Mouse (Mus musculus) forebrain, embryonic 11.5 days (tissue): Measurements from ENCODE around the gene Irx2. TPM values are rescaled to one million over a fixed set of nuclear protein-coding genes. Genes with fewer than 3 reads are reported as not detected.
A peak's percentile ranks its signal among the peaks of the same experiment; 100 is the strongest.

ENCODE experiments used
- ATAC-seq: fragments of 200-750 bp; cut with Nextera tagmentation; replicated peaks from 2 replicates; pipeline ENCODE4 v1.8.0; 2017; ENCODE audit warnings: moderate TSS enrichment; ENCODE audit not compliant: low FRiP score
- DNase-seq: peaks from one replicate; pipeline ENCODE4 v3.0.0-alpha.2; 2017; ENCODE audit warnings: low spot score
- H3K27ac ChIP-seq: fragments of 300-500 bp; sonication (generic); 2 replicates; pipeline ENCODE4 v1.5.1; 2014; ENCODE audit warnings: low read depth, low read length
- H3K27me3 ChIP-seq: fragments of 300-500 bp; sonication (generic); 2 replicates; pipeline ENCODE4 v1.6.1; 2014; ENCODE audit warnings: mild to moderate bottlenecking, low read length, mixed read lengths; ENCODE audit not compliant: control insufficient read depth, insufficient read depth
- H3K36me3 ChIP-seq: fragments of 300-500 bp; sonication (generic); 2 replicates; pipeline ENCODE4 v1.6.1; 2014; ENCODE audit warnings: mild to moderate bottlenecking, low read length, moderate library complexity, mixed read lengths; ENCODE audit not compliant: control insufficient read depth, insufficient read depth
- H3K4me1 ChIP-seq: fragments of 300-500 bp; sonication (generic); replicated peaks from 2 replicates; pipeline ENCODE4 v1.6.1; 2014; ENCODE audit warnings: low read length, mixed read lengths; ENCODE audit not compliant: control insufficient read depth, insufficient read depth
- H3K4me2 ChIP-seq: fragments of 300-500 bp; sonication (generic); 2 replicates; pipeline ENCODE4 v1.6.1; 2014; ENCODE audit warnings: low read depth, mild to moderate bottlenecking, low read length, moderate library complexity, mixed read lengths; ENCODE audit not compliant: severe bottlenecking
- H3K4me3 ChIP-seq: fragments of 300-500 bp; sonication (generic); 2 replicates; pipeline ENCODE4 v1.5.1; 2014; ENCODE audit warnings: low read depth, low read length
- H3K9ac ChIP-seq: fragments of 300-500 bp; sonication (generic); 2 replicates; pipeline ENCODE4 v1.6.1; 2014; ENCODE audit warnings: low read length
- H3K9me3 ChIP-seq: fragments of 300-500 bp; sonication (generic); 2 replicates; pipeline ENCODE4 v1.6.1; 2016; ENCODE audit warnings: low read length, mixed read lengths; ENCODE audit not compliant: control insufficient read depth
- WGBS: fragments of 180-500 bp; shearing (Covaris S2); extraction: QIAGEN DNeasy Blood & Tissue Kit; methylation state at CpG from one replicate; pipeline ENCODE4 v1.1.7; 2014; 5-methylcytosine and 5-hydroxymethylcytosine counted together
- polyA plus RNA-seq: library from polyadenylated mRNA; unstranded; fragments of >200 nt; fragmentation: Nextera tagmentation; extraction: Ambion mirVana; gene quantifications from 2 replicates; pipeline ENCODE4 v1.2.1, GENCODE M21; 2014

Irx2 gene
- polyA plus RNA-seq, 1 experiment from 2014 or later, result 3.4 TPM

- Histone ChIP-seq H3K9me3 (no peaks in the 10 kb centered on the region), H3K27me3 (peaks cover 82% of the 10 kb centered on the region), H3K9ac (no peak overlapping the region), H3K4me2 (peak overlapping the region; percentile 34), H3K36me3 (no peaks in the 10 kb centered on the region), H3K27ac (no peak overlapping the region), H3K4me1 (peaks cover 15% of the 10 kb centered on the region; the same call in 1 of the 2 replicates), H3K4me3 (0 out of 2 replicates have a peak overlapping the region, but pooled peaks have one; percentile 2)
- under 1% methylated on average over 46 of the region's 46 CpGs for WGBS
- ATAC-seq (no peak), DNase-seq (peak; percentile 75)
Observed at GRCm38 (mm10) chr13:72623926-72624846, 4.4 kb upstream of the Irx2 start.

- H3K4me3 ChIP-seq, result no peak overlapping the region
- WGBS, result 7% methylated on average over 6 of the region's 6 CpGs
- no peaks in the 10 kb centered on the region for H3K9me3 ChIP-seq
- ATAC-seq (no peak), DNase-seq (no peak)
- no peak overlapping the region for H3K9ac ChIP-seq
- peaks cover 18% of the 10 kb centered on the region; the same call in 1 of the 2 replicates for H3K4me1 ChIP-seq
- no peak overlapping the region for H3K27ac ChIP-seq
- peaks cover 86% of the 10 kb centered on the region for H3K27me3 ChIP-seq
- H3K4me2 ChIP-seq, result no peak overlapping the region; the same call in 1 of the 2 replicates
- H3K36me3 ChIP-seq, result no peaks in the 10 kb centered on the region
Observed at GRCm38 (mm10) chr13:72624847-72625170, 3.8 kb upstream of the Irx2 start.

- H3K4me3 ChIP-seq, result no peak overlapping the region
- H3K4me1 ChIP-seq, result peaks cover 18% of the 10 kb centered on the region; the same call in 1 of the 2 replicates
- no peak overlapping the region for H3K27ac ChIP-seq
- no peak overlapping the region for H3K9ac ChIP-seq
- WGBS, result 2% methylated on average over 28 of the region's 28 CpGs
- DNase-seq (peak; percentile 76), ATAC-seq (no peak)
- H3K27me3 ChIP-seq, result peaks cover 90% of the 10 kb centered on the region
- H3K9me3 ChIP-seq, result no peaks in the 10 kb centered on the region
- no peaks in the 10 kb centered on the region for H3K36me3 ChIP-seq
- H3K4me2 ChIP-seq, result no peak overlapping the region
Observed at GRCm38 (mm10) chr13:72625236-72625950, 3.2 kb upstream of the Irx2 start.

- Histone ChIP-seq H3K4me3 (peak overlapping the region; percentile 52), H3K9ac (peak overlapping the region; percentile 39), H3K27ac (no peak overlapping the region), H3K4me2 (peak overlapping the region; percentile 78), H3K27me3 (peaks cover 92% of the 10 kb centered on the region), H3K36me3 (no peaks in the 10 kb centered on the region), H3K4me1 (peaks cover 22% of the 10 kb centered on the region; the same call in 1 of the 2 replicates), H3K9me3 (no peaks in the 10 kb centered on the region)
- peak; percentile 39 for ATAC-seq
- DNase-seq, result peak; percentile 71
- WGBS, result under 1% methylated on average over 42 of the region's 42 CpGs
Observed at GRCm38 (mm10) chr13:72627391-72628321, 964 bp upstream of the Irx2 start.

GRCm38 (mm10) chr13:72628935-72629631 is 463 bp downstream of the Irx2 start:
- Histone ChIP-seq H3K9ac (peak overlapping the region; percentile 52), H3K4me3 (peak overlapping the region; percentile 52), H3K4me2 (peak overlapping the region; percentile 78), H3K9me3 (no peaks in the 10 kb centered on the region), H3K36me3 (no peaks in the 10 kb centered on the region), H3K4me1 (peaks cover 19% of the 10 kb centered on the region; the same call in 1 of the 2 replicates), H3K27ac (no peak overlapping the region), H3K27me3 (peaks cover 89% of the 10 kb centered on the region)
- peak; percentile 81 for DNase-seq
- WGBS, result under 1% methylated on average over 78 of the region's 88 CpGs
- ATAC-seq, result peak; percentile 32; the same call in 1 of the 2 replicates

- Histone ChIP-seq H3K4me2 (0 out of 2 replicates have a peak overlapping the region, but pooled peaks have one; percentile 11), H3K36me3 (no peaks in the 10 kb centered on the region), H3K27ac (no peak overlapping the region), H3K9ac (no peak overlapping the region; the same call in 1 of the 2 replicates), H3K27me3 (peaks cover 89% of the 10 kb centered on the region), H3K4me1 (peaks cover 16% of the 10 kb centered on the region; the same call in 1 of the 2 replicates), H3K4me3 (peak overlapping the region; percentile 52), H3K9me3 (no peaks in the 10 kb centered on the region)
- WGBS, result under 1% methylated on average over 13 of the region's 13 CpGs
- ATAC-seq (no peak), DNase-seq (no peak)
Observed at GRCm38 (mm10) chr13:72629806-72630205, 1.2 kb downstream of the Irx2 start.

GRCm38 (mm10) chr13:72630501-72631372 is 2.1 kb downstream of the Irx2 start:
- Histone ChIP-seq H3K4me3 (peak overlapping the region; percentile 18; the same call in 1 of the 2 replicates), H3K9me3 (no peaks in the 10 kb centered on the region), H3K27me3 (peaks cover 90% of the 10 kb centered on the region), H3K36me3 (no peaks in the 10 kb centered on the region), H3K4me2 (peak overlapping the region; percentile 35; the same call in 1 of the 2 replicates), H3K27ac (no peak overlapping the region), H3K4me1 (peaks cover 16% of the 10 kb centered on the region; the same call in 1 of the 2 replicates), H3K9ac (no peak overlapping the region)
- DNase-seq (peak; percentile 61), ATAC-seq (no peak)
- WGBS, result 1% methylated on average over 60 of the region's 60 CpGs
